Mouse (Mus musculus) C2C12 (cell line): Measurements from ENCODE around the gene Comp.

Experiments
- CTCF ChIP-seq: IDR thresholded peaks from one replicate; pipeline ENCODE4 v1.5.1; 2011; ENCODE audit not compliant: control insufficient read depth, insufficient read depth, insufficient read length
- FOSL1 ChIP-seq: IDR thresholded peaks from one replicate; pipeline ENCODE4 v1.8.0; 2011; ENCODE audit warnings: mild to moderate bottlenecking, low read length; ENCODE audit not compliant: poor library complexity, insufficient read depth, severe bottlenecking
- MAX ChIP-seq: IDR thresholded peaks from one replicate; pipeline ENCODE4 v1.6.1; 2011; ENCODE audit warnings: mild to moderate bottlenecking, control low read depth
- MYOG ChIP-seq: IDR thresholded peaks from one replicate; pipeline ENCODE4 v1.6.1; 2011; ENCODE audit not compliant: control insufficient read depth, insufficient read length; ENCODE audit errors: extremely low read depth
- USF1 ChIP-seq: IDR thresholded peaks from one replicate; pipeline ENCODE4 v1.6.1; 2011; ENCODE audit warnings: low read depth, mild to moderate bottlenecking, control low read depth, moderate library complexity

- TF ChIP-seq CTCF (no peak), MAX (no peak), FOSL1 (no peak), MYOG (no peak), USF1 (no peak)
These were observed 22.0 kb upstream of the Comp start for GRCm38 (mm10) chr8:70351035-70351999.
